Mouse (Mus musculus): ENCODE results near the gene Gm49673.
"Not testable (repeated sequence)": the region's sequence is repeated elsewhere in the genome, so short reads cannot be mapped to it uniquely, and the experiment has no call there.

Gm49673 gene

GRCm38 (mm10) chr17:8147439-8148316 is at the start of gene Gm49673, which contains the start of gene Rnaset2a:
Gm49673 (minus strand) TSS chr17:8147788.
Rnaset2a (minus strand) TSS chr17:8148097.
- in situ Hi-C loops (cut with MboI, MseI), result not testable (repeated sequence)

GRCm38 (mm10) chr17:8195685-8196376 is 48.2 kb upstream of the Gm49673 start:
- in situ Hi-C loops (cut with MboI, MseI), result no loop called here

DNA sequence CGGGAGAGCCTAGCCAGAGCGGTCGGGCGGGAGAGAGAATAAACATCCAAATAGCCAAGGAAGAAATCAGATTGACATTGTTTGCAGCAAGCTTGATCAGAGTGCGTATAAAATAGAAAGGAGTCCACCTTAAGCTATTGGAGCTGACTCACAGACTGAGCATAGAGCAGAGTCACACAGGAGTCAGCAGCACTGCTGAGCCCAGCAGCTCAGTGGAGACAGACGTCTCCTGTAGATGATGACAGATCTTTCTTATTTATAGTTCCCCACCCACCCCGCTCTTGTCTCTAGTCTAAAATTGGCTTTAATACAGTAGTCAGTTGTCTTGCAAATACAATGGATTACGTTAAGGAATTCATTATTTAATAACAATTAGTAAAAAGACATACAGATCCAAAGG is 46.1 kb upstream of the Gm49673 start:
- in situ Hi-C loops (cut with MboI, MseI), result no loop called here

- in situ Hi-C loops (cut with MboI, MseI), result loop anchor here in 1 of 2 experiments (10.0 kb wide), 1 partner anchor 129 kb away; no protein-coding TSS in a partner anchor
Measured at GRCm38 (mm10) chr17:8184217-8184616, 36.6 kb upstream of the Gm49673 start.

- in situ Hi-C loops (cut with MboI, MseI), result loop anchor here in 1 of 2 experiments (10.0 kb wide), 1 partner anchor 129 kb away; no protein-coding TSS in a partner anchor
Measured at GRCm38 (mm10) chr17:8183815-8184214, 36.2 kb upstream of the Gm49673 start.

GRCm38 (mm10) chr17:8177090-8177489 is 29.5 kb upstream of the Gm49673 start:
- in situ Hi-C loops (cut with MboI, MseI), result loop anchor here in 1 of 2 experiments (10.0 kb wide), 1 partner anchor 122 kb away; no protein-coding TSS in a partner anchor

- in situ Hi-C loops (cut with MboI, MseI), result loop anchor here in 1 of 2 experiments (10.0 kb wide), 1 partner anchor 116 kb away; no protein-coding TSS in a partner anchor
Measured at GRCm38 (mm10) chr17:8171081-8171480, 23.5 kb upstream of the Gm49673 start.

GRCm38 (mm10) chr17:8170331-8170730 is 22.7 kb upstream of the Gm49673 start:
- in situ Hi-C loops (cut with MboI, MseI), result loop anchor here in 1 of 2 experiments (10.0 kb wide), 1 partner anchor 116 kb away; no protein-coding TSS in a partner anchor

DNA sequence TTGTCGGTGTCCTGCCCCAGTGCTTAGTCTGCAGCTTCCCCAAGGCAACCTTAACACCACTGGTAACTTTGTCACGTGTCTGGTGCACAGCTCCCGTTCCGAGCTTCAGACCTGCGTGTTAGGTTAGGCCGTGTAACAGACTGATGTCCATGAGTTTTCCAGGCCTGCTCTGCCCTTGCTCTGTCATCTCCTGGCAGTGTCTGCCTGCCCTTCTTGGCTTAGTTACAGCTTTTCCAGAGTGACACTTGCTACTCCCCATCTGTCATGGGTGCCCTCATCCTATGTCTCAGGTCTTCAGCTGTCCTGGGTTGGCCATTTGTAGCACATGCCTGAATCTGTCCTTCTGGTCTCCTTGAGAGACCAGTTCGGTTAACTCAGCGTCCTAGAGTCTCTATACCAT is 19.8 kb upstream of the Gm49673 start:
- in situ Hi-C loops (cut with MboI, MseI), result loop anchor here in 1 of 2 experiments (10.0 kb wide), 1 partner anchor 293 kb away; no protein-coding TSS in a partner anchor

DNA sequence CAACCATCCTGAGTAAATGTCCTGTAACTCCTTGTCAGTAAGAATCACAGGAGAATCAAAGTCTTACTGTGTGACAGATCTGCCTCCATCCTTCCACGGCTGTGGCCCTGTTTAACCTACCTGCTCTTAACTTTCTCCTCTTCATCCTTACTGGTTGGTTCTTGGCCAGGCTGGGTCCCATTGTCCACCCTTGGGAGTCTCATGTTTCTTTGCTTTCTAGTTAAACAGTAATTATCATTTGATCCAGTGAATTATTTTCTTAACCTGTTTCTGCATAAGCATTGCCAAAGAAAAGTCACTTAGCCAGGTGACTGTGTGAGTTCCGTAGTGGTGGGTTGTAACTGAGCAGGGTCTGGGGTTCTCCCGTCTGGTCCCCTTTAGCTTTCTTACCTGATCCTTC is 18.9 kb upstream of the Gm49673 start:
- in situ Hi-C loops (cut with MboI, MseI), result loop anchor here in 1 of 2 experiments (10.0 kb wide), 1 partner anchor 292 kb away; no protein-coding TSS in a partner anchor

- in situ Hi-C loops (cut with MboI, MseI), result loop anchor here in 1 of 2 experiments (10.0 kb wide), 1 partner anchor 291 kb away; no protein-coding TSS in a partner anchor
Measured at GRCm38 (mm10) chr17:8165977-8166376, 18.4 kb upstream of the Gm49673 start.

DNA sequence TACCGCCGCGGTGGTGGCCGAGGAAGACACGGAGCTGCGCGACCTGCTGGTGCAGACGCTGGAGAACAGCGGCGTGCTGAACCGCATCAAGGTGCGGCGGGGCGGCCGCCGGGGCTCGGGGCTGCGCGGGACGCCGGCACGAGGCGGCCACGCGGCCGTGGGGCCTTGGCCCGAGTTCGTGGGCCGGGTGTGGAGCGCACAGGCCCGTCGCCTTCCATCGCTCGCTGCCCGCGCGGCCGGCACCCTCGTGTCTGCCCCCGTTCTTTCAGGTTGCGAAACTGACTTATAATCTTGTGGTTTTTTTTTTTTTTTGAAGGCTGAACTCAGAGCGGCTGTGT is 18.0 kb upstream of the Gm49673 start:
- in situ Hi-C loops (cut with MboI, MseI), result loop anchor here in 1 of 2 experiments (10.0 kb wide), 1 partner anchor 291 kb away; no protein-coding TSS in a partner anchor

DNA sequence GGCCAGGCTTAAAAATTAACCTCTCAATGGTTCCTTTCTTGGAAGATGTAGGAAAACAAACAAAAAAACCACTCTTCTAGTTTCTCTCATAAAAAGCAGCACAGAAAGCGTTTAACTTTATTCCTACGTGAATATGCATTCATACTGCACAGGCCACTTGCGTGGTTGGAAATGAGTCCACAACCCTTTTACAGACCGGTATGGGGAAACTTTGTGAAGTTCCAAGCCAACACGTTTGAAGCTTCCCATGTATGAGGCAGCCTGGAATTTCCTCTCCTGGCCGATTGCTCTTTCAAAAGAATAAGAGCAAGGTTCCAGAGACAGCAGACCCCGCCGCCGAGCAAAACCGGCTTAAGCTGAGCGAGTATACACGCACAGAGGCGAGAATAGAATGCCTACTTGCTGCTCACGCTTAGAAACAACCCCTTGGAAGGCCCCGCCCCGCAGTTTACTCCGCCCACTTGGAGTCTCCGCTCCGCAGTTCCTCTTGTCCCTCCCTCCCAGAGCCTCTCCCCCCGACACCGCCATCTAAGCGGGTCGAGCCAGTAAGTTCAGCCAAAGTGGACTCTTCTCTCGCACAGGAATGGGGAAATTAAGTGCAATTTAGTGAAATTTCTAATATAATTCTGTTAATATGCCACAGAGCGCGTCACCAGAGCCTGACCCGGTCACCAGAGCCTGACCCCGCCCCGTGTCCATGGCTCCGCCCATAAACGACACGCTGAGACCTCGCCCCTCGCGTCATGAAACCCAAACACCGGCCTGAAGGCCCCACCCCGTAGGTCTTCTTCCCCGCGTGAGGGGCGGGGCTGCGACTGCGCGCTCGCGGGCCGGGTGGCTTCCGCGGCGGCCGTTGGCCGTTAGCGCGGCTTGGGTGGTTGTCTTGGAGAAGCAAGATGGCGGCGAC is 17.4 kb upstream of the Gm49673 start, which contains the start of gene Fgfr1op:
Gene Fgfr1op (plus strand): TSS at position 801 of the 907 bp plus-strand sequence.
- in situ Hi-C loops (cut with MboI, MseI), result loop anchor here (5.0 to 10.0 kb wide), 2 partner anchors 290 to 1203 kb away; partner anchors contain the start of gene Tagap1 (in 2 of the 2)

DNA sequence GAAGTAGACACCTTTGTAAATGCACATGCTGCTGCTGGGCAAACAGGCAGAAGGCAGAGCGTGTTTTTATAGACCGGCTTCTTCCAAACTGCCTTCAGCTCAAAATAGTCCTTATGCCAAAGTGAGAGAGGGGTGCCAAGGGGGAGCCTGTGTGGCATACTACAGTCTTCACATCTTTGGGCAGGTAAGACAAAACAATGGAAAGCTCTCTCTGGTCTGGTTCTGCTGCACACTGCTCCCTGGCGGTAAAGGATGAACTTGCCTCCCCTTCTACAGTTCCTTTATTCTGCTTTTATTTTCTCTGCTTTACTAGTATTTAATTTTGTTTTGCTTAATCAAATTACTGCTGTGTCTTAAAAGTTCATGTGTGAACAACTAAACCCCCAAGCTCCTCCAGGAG is 13.4 kb upstream of the Gm49673 start:
- in situ Hi-C loops (cut with MboI, MseI), result loop anchor here (5.0 to 10.0 kb wide), 2 partner anchors 286 to 1199 kb away; partner anchors contain the start of gene Tagap1 (in 2 of the 2)

- in situ Hi-C loops (cut with MboI, MseI), result not testable (repeated sequence)
Measured at GRCm38 (mm10) chr17:8158627-8159026, 11.0 kb upstream of the Gm49673 start.

DNA sequence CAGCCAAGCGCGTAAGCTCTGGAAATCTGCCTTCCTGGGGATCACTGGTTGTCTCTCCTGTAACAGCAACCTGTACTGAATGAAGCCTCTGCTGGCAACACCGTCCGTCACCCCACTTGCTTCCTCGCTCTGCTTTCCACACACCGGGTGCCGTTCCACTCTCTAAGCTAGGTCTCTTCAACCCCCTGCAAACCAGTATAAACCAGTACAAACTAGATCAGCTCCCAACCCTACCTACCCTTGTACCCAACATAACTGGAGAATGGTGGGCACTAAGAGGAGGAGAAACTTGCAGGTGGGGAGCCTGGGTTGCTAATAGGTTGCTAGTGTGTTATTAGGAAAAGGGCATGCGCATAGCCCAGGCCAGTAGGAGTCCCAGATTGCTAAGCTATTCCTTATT is 8.4 kb upstream of the Gm49673 start:
- in situ Hi-C loops (cut with MboI, MseI), result not testable (repeated sequence)

DNA sequence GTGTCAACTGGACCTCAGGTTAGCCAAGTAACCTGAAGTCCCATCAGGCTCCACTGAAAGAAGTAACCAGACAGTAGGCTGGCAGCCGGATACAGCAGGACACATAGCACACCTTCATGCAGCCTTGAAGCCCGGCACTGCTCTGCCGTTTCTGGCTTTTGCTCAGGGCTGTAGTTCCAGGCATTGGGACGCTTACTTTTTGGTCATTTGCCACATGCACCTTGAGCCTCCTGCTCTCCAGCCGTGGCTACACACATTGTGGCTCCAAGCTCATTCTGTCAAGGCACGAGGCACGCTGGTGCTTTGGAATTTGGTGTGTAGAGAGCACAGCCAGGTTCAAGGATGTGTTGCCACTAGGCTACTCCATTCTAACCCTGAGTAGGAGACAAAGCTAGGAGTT is 7.4 kb upstream of the Gm49673 start:
- in situ Hi-C loops (cut with MboI, MseI), result not testable (repeated sequence)

GRCm38 (mm10) chr17:8146931-8147330 is 657 bp downstream of the Gm49673 start:
- in situ Hi-C loops (cut with MboI, MseI), result not testable (repeated sequence)

- in situ Hi-C loops (cut with MboI, MseI), result not testable (repeated sequence)
Measured at GRCm38 (mm10) chr17:8143802-8144673, 3.5 kb downstream of the Gm49673 start.
